Mouse (Mus musculus): Measurements from ENCODE around the gene Ppp1r18. TPM values are rescaled to one million over a fixed set of nuclear protein-coding genes. Genes with fewer than 3 reads are reported as not detected.
A peak's percentile ranks its signal among the peaks of the same experiment; 100 is the strongest.

The Ppp1r18 gene
- polyA plus RNA-seq, 1 experiment from 2014 or later = 11.9 TPM

DNA sequence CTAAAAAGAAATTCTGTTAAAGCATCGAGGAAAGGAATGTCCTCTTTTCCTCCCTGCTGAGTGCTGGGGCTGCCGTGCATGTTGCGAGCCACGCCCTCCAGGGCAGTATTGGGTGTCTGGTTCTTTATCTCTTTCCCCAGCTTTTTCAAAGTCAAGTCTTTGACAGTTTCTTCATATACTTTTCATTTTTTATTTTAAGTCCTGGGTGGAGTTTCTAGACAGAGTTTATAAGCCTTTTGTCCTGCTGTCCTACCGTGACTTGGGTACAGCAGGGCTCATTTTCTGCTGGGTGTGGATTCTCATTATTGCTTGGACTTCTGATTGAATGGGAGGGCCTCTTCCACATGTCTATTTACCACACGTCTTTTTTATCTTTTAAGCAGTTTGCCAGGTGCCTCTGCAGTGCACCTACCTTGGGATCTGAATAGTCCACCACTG, 54.5 kb downstream of the Ppp1r18 start:
- Histone ChIP-seq H3K4me2 (peak overlapping the region; percentile 85), H3K9me3 (replicated peaks) (no peaks in the 10 kb centered on the region), H3K27me3 (replicated peaks) (no peaks in the 10 kb centered on the region), H3K9ac (peak overlapping the region; percentile 97), H3K4me1 (peaks cover 63% of the 10 kb centered on the region), H3K27ac (peak overlapping the region; percentile 99), H3K4me3 (peak overlapping the region; percentile 86), H3K36me3 (peaks cover 51% of the 10 kb centered on the region)
- ATAC-seq = peak; percentile 44
- WGBS (ENCODE audit: insufficient replicate concordance) = 10% methylated on average over 6 of the region's 6 CpGs

DNA sequence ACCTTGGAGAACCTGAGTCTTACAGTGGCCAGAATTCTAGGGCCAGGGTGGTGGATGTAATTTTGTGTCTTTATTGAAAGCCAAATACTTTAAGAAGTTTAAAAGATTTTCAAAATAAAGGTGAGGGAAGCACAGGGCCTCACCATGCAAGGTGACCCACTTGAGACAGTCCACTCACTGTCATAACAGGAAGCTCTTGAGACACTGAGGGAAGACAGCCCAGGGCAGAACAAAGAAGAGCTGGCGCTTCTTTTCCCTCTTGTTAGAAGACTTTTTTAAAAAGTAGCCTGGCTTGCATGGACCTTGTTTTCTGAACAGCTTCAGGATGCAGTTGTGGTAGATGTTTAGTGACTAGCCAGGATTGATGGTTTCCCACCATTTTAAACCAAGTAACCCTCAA, 55.0 kb downstream of the Ppp1r18 start:
- no peaks in the 10 kb centered on the region for H3K9me3 ChIP-seq (replicated peaks)

DNA sequence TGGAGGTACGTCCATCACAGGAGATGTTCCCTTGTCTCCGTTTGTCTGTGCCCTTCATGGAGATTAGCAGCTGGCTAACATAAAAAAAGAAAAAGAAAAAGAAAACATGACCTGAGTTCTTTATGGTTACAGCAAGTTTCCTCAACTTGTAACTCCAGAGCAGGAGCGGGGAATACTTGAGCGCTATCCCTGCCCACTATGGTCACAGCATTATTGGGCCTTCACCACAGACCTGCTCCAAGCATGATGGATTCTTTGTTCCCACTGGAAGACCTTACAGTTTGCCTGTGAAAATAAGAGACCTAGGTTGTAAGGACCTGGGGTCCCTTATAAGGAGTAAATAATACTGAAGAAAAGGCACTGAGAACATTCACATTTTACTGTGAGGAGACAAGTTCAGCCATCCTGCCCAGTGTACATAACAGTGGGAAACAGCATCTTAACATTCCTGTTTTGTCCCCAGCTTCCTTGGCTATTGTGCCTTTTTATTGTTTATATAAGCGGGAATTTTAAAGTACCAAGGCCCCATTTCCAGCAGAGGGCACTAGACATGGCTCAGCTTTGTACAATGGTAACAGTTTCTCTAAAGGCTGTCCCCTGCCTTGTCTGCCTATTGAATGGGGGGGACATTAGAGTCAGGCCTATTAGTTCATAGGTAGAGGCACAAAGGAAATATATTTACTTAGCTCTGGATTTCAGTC, 55.6 kb downstream of the Ppp1r18 start:
- whole genome bisulfite sequencing (ENCODE audit: insufficient replicate concordance) = 78% methylated on average over 5 of the region's 5 CpGs
- ATAC-seq = no peak
- H3K9me3 ChIP-seq (replicated peaks) = no peaks in the 10 kb centered on the region
- H3K36me3 ChIP-seq = peaks cover 63% of the 10 kb centered on the region
- H3K9ac ChIP-seq = peak overlapping the region; percentile 97
- no peaks in the 10 kb centered on the region for H3K27me3 ChIP-seq (replicated peaks)
- no peak overlapping the region for H3K4me3 ChIP-seq
- peak overlapping the region; percentile 99 for H3K27ac ChIP-seq
- peak overlapping the region; percentile 85 for H3K4me2 ChIP-seq
- H3K4me1 ChIP-seq = peaks cover 65% of the 10 kb centered on the region

More for the DNA sequence above, 55.0 kb downstream of the Ppp1r18 start:
- Histone ChIP-seq H3K4me2 (peak overlapping the region; percentile 85), H3K27me3 (replicated peaks) (no peaks in the 10 kb centered on the region), H3K4me1 (peaks cover 63% of the 10 kb centered on the region), H3K9ac (peak overlapping the region; percentile 97), H3K36me3 (peaks cover 56% of the 10 kb centered on the region), H3K4me3 (peak overlapping the region; percentile 86), H3K27ac (peak overlapping the region; percentile 99)
- WGBS (ENCODE audit: insufficient replicate concordance) = 65% methylated on average over 1 of the region's 1 CpGs
- no peak for ATAC-seq

DNA sequence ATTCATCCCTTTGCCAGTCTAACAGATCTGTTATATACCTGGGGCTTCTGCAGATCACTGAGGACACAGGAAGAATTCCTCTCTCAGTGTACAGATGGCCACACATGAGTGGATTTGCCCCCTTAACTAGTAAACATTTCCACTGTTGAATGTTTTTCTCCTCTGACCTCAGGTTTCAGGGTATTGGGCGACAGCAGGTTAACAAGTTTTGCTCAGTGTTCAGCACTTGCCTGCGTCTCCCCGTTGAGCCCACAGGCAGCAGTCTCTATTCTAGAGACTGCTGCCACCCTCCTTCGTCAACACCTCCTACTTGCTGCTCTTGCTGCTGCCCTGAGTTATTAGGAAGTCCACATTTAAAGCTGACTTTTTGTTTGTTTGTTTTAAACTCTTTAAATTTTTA, 56.3 kb downstream of the Ppp1r18 start:
- Histone ChIP-seq H3K36me3 (peaks cover 70% of the 10 kb centered on the region), H3K4me3 (no peak overlapping the region), H3K27ac (peak overlapping the region; percentile 99; the same call in 1 of the 2 replicates), H3K27me3 (replicated peaks) (no peaks in the 10 kb centered on the region), H3K4me2 (no peak overlapping the region), H3K9me3 (replicated peaks) (no peaks in the 10 kb centered on the region), H3K9ac (no peak overlapping the region), H3K4me1 (peaks cover 72% of the 10 kb centered on the region)
- ATAC-seq = no peak
- 92% methylated on average over 4 of the region's 4 CpGs for WGBS (ENCODE audit: insufficient replicate concordance)

DNA sequence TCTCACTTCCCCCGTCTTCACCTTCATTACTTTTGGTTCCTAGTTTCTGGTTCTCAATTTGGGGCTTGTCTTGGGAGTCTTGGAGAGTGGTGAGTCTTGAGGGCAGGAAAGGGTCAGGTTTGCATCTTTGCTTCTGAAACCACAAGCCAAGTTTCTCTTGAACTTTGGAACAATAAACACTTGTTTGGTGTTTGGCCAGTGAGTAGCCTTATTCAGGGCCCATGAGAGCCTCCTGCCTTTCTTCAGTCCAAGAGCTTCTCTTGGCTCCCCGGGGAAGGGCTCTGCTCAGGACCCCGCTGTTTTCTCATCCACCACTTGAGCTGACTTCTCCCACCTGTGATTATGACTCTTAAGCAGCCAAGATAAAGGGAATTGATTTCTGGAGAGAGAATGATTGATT, 57.2 kb downstream of the Ppp1r18 start:
- H3K9me3 ChIP-seq (replicated peaks) = no peaks in the 10 kb centered on the region
- WGBS (ENCODE audit: insufficient replicate concordance) = 80% methylated on average over 3 of the region's 3 CpGs

DNA sequence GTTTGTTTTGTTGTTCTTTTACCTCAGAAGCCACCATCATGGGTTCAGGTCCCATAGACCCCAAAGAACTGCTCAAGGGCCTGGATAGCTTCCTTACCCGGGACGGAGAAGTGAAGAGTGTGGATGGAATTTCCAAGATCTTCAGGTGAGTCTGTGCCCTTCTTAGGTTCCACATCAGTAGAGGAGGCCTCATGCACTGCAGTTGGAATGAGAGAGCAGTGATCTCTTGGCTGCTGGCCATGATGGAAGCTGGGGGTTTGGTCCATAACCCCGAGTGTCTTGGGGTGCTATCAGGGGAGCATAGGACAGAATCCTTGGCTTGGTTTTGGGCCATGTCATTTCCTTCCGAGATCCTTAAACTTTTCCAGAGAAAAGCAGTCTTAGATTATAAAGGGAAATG, 57.9 kb downstream of the Ppp1r18 start:
- no peak for ATAC-seq
- peaks cover 75% of the 10 kb centered on the region for H3K36me3 ChIP-seq
- WGBS (ENCODE audit: insufficient replicate concordance) = 87% methylated on average over 4 of the region's 4 CpGs

More for the DNA sequence above, 57.2 kb downstream of the Ppp1r18 start:
- Histone ChIP-seq H3K9ac (no peak overlapping the region), H3K27me3 (replicated peaks) (no peaks in the 10 kb centered on the region), H3K36me3 (peaks cover 72% of the 10 kb centered on the region), H3K4me3 (no peak overlapping the region), H3K4me2 (no peak overlapping the region), H3K27ac (peak overlapping the region; percentile 62), H3K4me1 (peaks cover 80% of the 10 kb centered on the region)
- ATAC-seq = no peak

More for the DNA sequence above, 57.9 kb downstream of the Ppp1r18 start:
- Histone ChIP-seq H3K27ac (no peak overlapping the region), H3K4me2 (no peak overlapping the region), H3K9me3 (replicated peaks) (no peaks in the 10 kb centered on the region), H3K4me3 (no peak overlapping the region), H3K9ac (no peak overlapping the region), H3K4me1 (peaks cover 87% of the 10 kb centered on the region), H3K27me3 (replicated peaks) (no peaks in the 10 kb centered on the region)

MicroRNA genes within 50 kb of the gene (microRNA counts, 519-probe panel; counts per million panel counts)
- microRNA mmu-miR-1894-3p (582 counts per million, percentile 70 among the panel's probes with 10 or more counts), microRNA mmu-miR-1894-5p (582 counts per million, percentile 70 among the panel's probes with 10 or more counts)

Small RNA genes lying within 50 kb of the gene (microRNA-seq; reads per million reads assigned to microRNA genes)
- 1.4 reads per million for gene Gm28033
- not detected for gene Mir1894

Other genes with a start within 250 kb of the Ppp1r18 start
- gene Gm9573, start 239.0 kb upstream of the Ppp1r18 start, polyA plus RNA-seq (2016; fragmentation: Nextera tagmentation; extraction: Ambion mirVana) = not detected in 2 replicates
- 0.05 TPM in 1 of 2 replicates, not detected in the other for gene Mucl3, start 221.9 kb upstream of the Ppp1r18 start, polyA plus RNA-seq (2016; fragmentation: Nextera tagmentation; extraction: Ambion mirVana)
- gene Vars2, start 198.0 kb upstream of the Ppp1r18 start, polyA plus RNA-seq (2016; fragmentation: Nextera tagmentation; extraction: Ambion mirVana) = 10.7 and 11.8 TPM in 2 replicates
- 38.3 and 44.0 TPM in 2 replicates for gene Gtf2h4, start 191.9 kb upstream of the Ppp1r18 start, polyA plus RNA-seq (2016; fragmentation: Nextera tagmentation; extraction: Ambion mirVana)
- 5.7 and 6.1 TPM in 2 replicates for gene Ddr1, start 161.0 kb upstream of the Ppp1r18 start, polyA plus RNA-seq (2016; fragmentation: Nextera tagmentation; extraction: Ambion mirVana)
- gene Ier3, start 43.9 kb upstream of the Ppp1r18 start, polyA plus RNA-seq (2016; fragmentation: Nextera tagmentation; extraction: Ambion mirVana) = 16.8 and 19.9 TPM in 2 replicates
- gene Flot1, start 42.4 kb upstream of the Ppp1r18 start, polyA plus RNA-seq (2016; fragmentation: Nextera tagmentation; extraction: Ambion mirVana) = 38.0 and 43.1 TPM in 2 replicates
- gene Tubb5, start 27.3 kb upstream of the Ppp1r18 start, polyA plus RNA-seq (2016; fragmentation: Nextera tagmentation; extraction: Ambion mirVana) = 577 and 600 TPM in 2 replicates
- gene Mdc1, start 24.1 kb upstream of the Ppp1r18 start, polyA plus RNA-seq (2016; fragmentation: Nextera tagmentation; extraction: Ambion mirVana) = 14.2 and 15.0 TPM in 2 replicates
- 29.5 and 29.8 TPM in 2 replicates for gene Nrm, start 4.3 kb upstream of the Ppp1r18 start, polyA plus RNA-seq (2016; fragmentation: Nextera tagmentation; extraction: Ambion mirVana)
- 50.7 and 52.8 TPM in 2 replicates for gene Dhx16, start 14.2 kb downstream of the Ppp1r18 start, polyA plus RNA-seq (2016; fragmentation: Nextera tagmentation; extraction: Ambion mirVana)
- 20.2 and 20.9 TPM in 2 replicates for gene 2310061I04Rik, start 31.8 kb downstream of the Ppp1r18 start, polyA plus RNA-seq (2016; fragmentation: Nextera tagmentation; extraction: Ambion mirVana)
- 15.0 and 16.8 TPM in 2 replicates for gene Atat1, start 44.5 kb downstream of the Ppp1r18 start, polyA plus RNA-seq (2016; fragmentation: Nextera tagmentation; extraction: Ambion mirVana)
- 113 and 123 TPM in 2 replicates for gene Mrps18b, start 50.8 kb downstream of the Ppp1r18 start, polyA plus RNA-seq (2016; fragmentation: Nextera tagmentation; extraction: Ambion mirVana)
- gene Ppp1r10, start 50.8 kb downstream of the Ppp1r18 start, polyA plus RNA-seq (2016; fragmentation: Nextera tagmentation; extraction: Ambion mirVana) = 29.0 and 32.8 TPM in 2 replicates
- 90.2 and 90.5 TPM in 2 replicates for gene Abcf1, start 104.2 kb downstream of the Ppp1r18 start, polyA plus RNA-seq (2016; fragmentation: Nextera tagmentation; extraction: Ambion mirVana)
- gene Gnl1, start 114.3 kb downstream of the Ppp1r18 start, polyA plus RNA-seq (2016; fragmentation: Nextera tagmentation; extraction: Ambion mirVana) = 23.7 and 25.1 TPM in 2 replicates
- 12.6 and 13.7 TPM in 2 replicates for gene Prr3, start 114.6 kb downstream of the Ppp1r18 start, polyA plus RNA-seq (2016; fragmentation: Nextera tagmentation; extraction: Ambion mirVana)
- gene H2-T24, start 155.0 kb downstream of the Ppp1r18 start, polyA plus RNA-seq (2016; fragmentation: Nextera tagmentation; extraction: Ambion mirVana) = 4.6 and 5.7 TPM in 2 replicates
- 19.5 and 20.5 TPM in 2 replicates for gene H2-T23, start 167.3 kb downstream of the Ppp1r18 start, polyA plus RNA-seq (2016; fragmentation: Nextera tagmentation; extraction: Ambion mirVana)
- 7.5 and 8.4 TPM in 2 replicates for gene H2-T22, start 177.2 kb downstream of the Ppp1r18 start, polyA plus RNA-seq (2016; fragmentation: Nextera tagmentation; extraction: Ambion mirVana)
- not detected in 2 replicates for gene Gm6034, start 177.4 kb downstream of the Ppp1r18 start, polyA plus RNA-seq (2016; fragmentation: Nextera tagmentation; extraction: Ambion mirVana)
- not detected in 2 replicates for gene Gm11127, start 192.8 kb downstream of the Ppp1r18 start, polyA plus RNA-seq (2016; fragmentation: Nextera tagmentation; extraction: Ambion mirVana)